Mouse (Mus musculus): ENCODE measurements around the gene Sox6. TPM values are rescaled to one million over a fixed set of nuclear protein-coding genes. Genes with fewer than 3 reads are reported as not detected.

Sox6 gene
- total and polyA plus RNA-seq, 3 experiments, result 2.3 to 162 (median 3.8) TPM

GRCm38 (mm10) chr7:115511777-115512176 lies 526.8 kb downstream of the Sox6 start:
- H3K27me3 ChIP-seq (ENCODE audit: insufficient read depth, low read length), result no peaks in the 10 kb centered on the region
- H3K36me3 ChIP-seq (replicated peaks), result peaks cover 30% of the 10 kb centered on the region
- TF ChIP-seq GATA1 (IDR thresholded peaks at IDR 0.05; ENCODE audit: borderline replicate concordance, low read length) (no peak), TAL1 (conservative IDR thresholded peaks at IDR 0.05; ENCODE audit: low read depth, low read length) (no peak), POLR2AphosphoS5 (IDR thresholded peaks at IDR 0.05; ENCODE audit: insufficient replicate concordance, low read depth, low read length) (no peak)
- no peaks in the 10 kb centered on the region for H3K9me3 ChIP-seq (replicated peaks)
- H3K4me3 ChIP-seq (ENCODE audit: low read depth, low read length), result no peak overlapping the region
- ATAC-seq (ENCODE audit: extremely low read depth, insufficient number of reproducible peaks, low FRiP score, poor library complexity, severe bottlenecking), result no peak
- no peaks in the 10 kb centered on the region for H3K4me1 ChIP-seq (ENCODE audit: insufficient read depth, low read depth, low read length)
- DNase-seq (ENCODE audit: low spot score), result no peak

GRCm38 (mm10) chr7:115511091-115511490 lies 527.5 kb downstream of the Sox6 start:
- H3K4me1 ChIP-seq (ENCODE audit: insufficient read depth, low read depth, low read length), result no peaks in the 10 kb centered on the region
- ATAC-seq (ENCODE audit: extremely low read depth, insufficient number of reproducible peaks, low FRiP score, poor library complexity, severe bottlenecking) (no peak), DNase-seq (ENCODE audit: low spot score) (no peak)
- no peak overlapping the region for H3K4me3 ChIP-seq (ENCODE audit: low read depth, low read length)
- no peaks in the 10 kb centered on the region for H3K9me3 ChIP-seq (replicated peaks)
- peaks cover 33% of the 10 kb centered on the region for H3K36me3 ChIP-seq (replicated peaks)
- TF ChIP-seq GATA2 (IDR thresholded peaks at IDR 0.05; ENCODE audit: borderline replicate concordance, low read depth, low read length) (no peak), TAL1 (conservative IDR thresholded peaks at IDR 0.05; ENCODE audit: low read depth, low read length) (no peak), CTCF (IDR thresholded peaks at IDR 0.05; ENCODE audit: low read depth, low read length) (no peak), POLR2AphosphoS5 (IDR thresholded peaks at IDR 0.05; ENCODE audit: insufficient replicate concordance, low read depth, low read length) (no peak), GATA1 (IDR thresholded peaks at IDR 0.05; ENCODE audit: borderline replicate concordance, low read length) (no peak)
- H3K27me3 ChIP-seq (ENCODE audit: insufficient read depth, low read length), result no peaks in the 10 kb centered on the region

GRCm38 (mm10) chr7:115510045-115510444 lies 528.6 kb downstream of the Sox6 start:
- TF ChIP-seq TAL1 (conservative IDR thresholded peaks at IDR 0.05; ENCODE audit: low read depth, low read length) (no peak), GATA2 (IDR thresholded peaks at IDR 0.05; ENCODE audit: borderline replicate concordance, low read depth, low read length) (no peak), CTCF (IDR thresholded peaks at IDR 0.05; ENCODE audit: low read depth, low read length) (no peak), POLR2AphosphoS5 (IDR thresholded peaks at IDR 0.05; ENCODE audit: insufficient replicate concordance, low read depth, low read length) (no peak)
- peaks cover 33% of the 10 kb centered on the region for H3K36me3 ChIP-seq (replicated peaks)
- no peaks in the 10 kb centered on the region for H3K27me3 ChIP-seq (ENCODE audit: insufficient read depth, low read length)
- ATAC-seq (ENCODE audit: extremely low read depth, insufficient number of reproducible peaks, low FRiP score, poor library complexity, severe bottlenecking), result no peak
- H3K4me3 ChIP-seq (ENCODE audit: low read depth, low read length), result no peak overlapping the region
- DNase-seq (ENCODE audit: low spot score), result no peak
- no peaks in the 10 kb centered on the region for H3K9me3 ChIP-seq (replicated peaks)
- H3K4me1 ChIP-seq (ENCODE audit: insufficient read depth, low read depth, low read length), result no peaks in the 10 kb centered on the region

- H3K4me1 ChIP-seq (ENCODE audit: insufficient read depth, low read depth, low read length), result peaks cover 5% of the 10 kb centered on the region; the same call in 1 of the 2 replicates
- H3K36me3 ChIP-seq (replicated peaks), result peaks cover 20% of the 10 kb centered on the region
- TF ChIP-seq TAL1 (conservative IDR thresholded peaks at IDR 0.05; ENCODE audit: low read depth, low read length) (no peak), POLR2AphosphoS5 (IDR thresholded peaks at IDR 0.05; ENCODE audit: insufficient replicate concordance, low read depth, low read length) (no peak), CTCF (IDR thresholded peaks at IDR 0.05; ENCODE audit: low read depth, low read length) (no peak), GATA1 (IDR thresholded peaks at IDR 0.05; ENCODE audit: borderline replicate concordance, low read length) (no peak), GATA2 (IDR thresholded peaks at IDR 0.05; ENCODE audit: borderline replicate concordance, low read depth, low read length) (no peak)
- DNase-seq (ENCODE audit: low spot score), result no peak
- no peak for ATAC-seq (ENCODE audit: extremely low read depth, insufficient number of reproducible peaks, low FRiP score, poor library complexity, severe bottlenecking)
- no peak overlapping the region for H3K4me3 ChIP-seq (ENCODE audit: low read depth, low read length)
- no peaks in the 10 kb centered on the region for H3K9me3 ChIP-seq (replicated peaks)
- H3K27me3 ChIP-seq (ENCODE audit: insufficient read depth, low read length), result no peaks in the 10 kb centered on the region
These were observed 532.2 kb downstream of the Sox6 start for GRCm38 (mm10) chr7:115506385-115506784.

GRCm38 (mm10) chr7:115501497-115501896 lies 537.1 kb downstream of the Sox6 start:
- H3K4me1 ChIP-seq (ENCODE audit: insufficient read depth, low read depth, low read length), result peaks cover 7% of the 10 kb centered on the region; the same call in 1 of the 2 replicates
- H3K4me3 ChIP-seq (ENCODE audit: low read depth, low read length), result no peak overlapping the region
- H3K36me3 ChIP-seq (replicated peaks), result peaks cover 5% of the 10 kb centered on the region
- ATAC-seq (ENCODE audit: extremely low read depth, insufficient number of reproducible peaks, low FRiP score, poor library complexity, severe bottlenecking), result no peak
- no peaks in the 10 kb centered on the region for H3K27me3 ChIP-seq (ENCODE audit: insufficient read depth, low read length)
- H3K9me3 ChIP-seq (replicated peaks), result no peaks in the 10 kb centered on the region
- no peak for TF ChIP-seq TAL1 (conservative IDR thresholded peaks at IDR 0.05; ENCODE audit: low read depth, low read length)
- TF ChIP-seq CTCF (IDR thresholded peaks at IDR 0.05; ENCODE audit: low read depth, low read length), result no peak
- no peak for TF ChIP-seq GATA2 (IDR thresholded peaks at IDR 0.05; ENCODE audit: borderline replicate concordance, low read depth, low read length)
- TF ChIP-seq GATA1 (IDR thresholded peaks at IDR 0.05; ENCODE audit: borderline replicate concordance, low read length), result no peak
- TF ChIP-seq POLR2AphosphoS5 (IDR thresholded peaks at IDR 0.05; ENCODE audit: insufficient replicate concordance, low read depth, low read length), result no peak
- DNase-seq (ENCODE audit: low spot score), result no peak

- Histone ChIP-seq H3K9me3 (replicated peaks) (no peaks in the 10 kb centered on the region), H3K36me3 (replicated peaks) (peaks cover 2% of the 10 kb centered on the region), H3K4me3 (ENCODE audit: low read depth, low read length) (no peak overlapping the region), H3K27me3 (ENCODE audit: insufficient read depth, low read length) (no peaks in the 10 kb centered on the region), H3K4me1 (ENCODE audit: insufficient read depth, low read depth, low read length) (peaks cover 7% of the 10 kb centered on the region; the same call in 1 of the 2 replicates)
- DNase-seq (ENCODE audit: low spot score), result no peak
- ATAC-seq (ENCODE audit: extremely low read depth, insufficient number of reproducible peaks, low FRiP score, poor library complexity, severe bottlenecking), result no peak
- TF ChIP-seq GATA2 (IDR thresholded peaks at IDR 0.05; ENCODE audit: borderline replicate concordance, low read depth, low read length) (no peak), POLR2AphosphoS5 (IDR thresholded peaks at IDR 0.05; ENCODE audit: insufficient replicate concordance, low read depth, low read length) (no peak), GATA1 (IDR thresholded peaks at IDR 0.05; ENCODE audit: borderline replicate concordance, low read length) (no peak), CTCF (IDR thresholded peaks at IDR 0.05; ENCODE audit: low read depth, low read length) (no peak), TAL1 (conservative IDR thresholded peaks at IDR 0.05; ENCODE audit: low read depth, low read length) (no peak)
These were observed 537.8 kb downstream of the Sox6 start for GRCm38 (mm10) chr7:115500825-115501224.

Measured in G1E (cell line).